Mouse (Mus musculus) kidney, embryonic 14.5 days (tissue): ENCODE measurements at regions not wholly inside any gene's neighbourhood (a gene's known extent, or its start where the extent isn't known, plus 50 kb on each side); places are given as distances from the start of the nearest gene placed in this dataset.

Experiments used
- ATAC-seq: fragments of 200-750 bp; cut with Nextera tagmentation; 2 replicates; pipeline ENCODE4 v1.8.0; 2017; ENCODE audit warnings: moderate number of reproducible peaks, mild to moderate bottlenecking, moderate TSS enrichment, moderate library complexity; ENCODE audit not compliant: low FRiP score, low TSS enrichment
- H3K27ac ChIP-seq: fragments of 300-500 bp; sonication (generic); 2 replicates; pipeline ENCODE4 v1.5.1; 2014; ENCODE audit warnings: low read depth, mild to moderate bottlenecking, low read length, moderate library complexity, mixed read lengths
- H3K27me3 ChIP-seq: fragments of 300-500 bp; sonication (generic); 2 replicates; pipeline ENCODE4 v1.6.1; 2014; ENCODE audit warnings: mild to moderate bottlenecking, low read length; ENCODE audit not compliant: control insufficient read depth, insufficient read depth
- H3K36me3 ChIP-seq: fragments of 300-500 bp; sonication (generic); 2 replicates; pipeline ENCODE4 v1.6.1; 2014; ENCODE audit warnings: low read length, mixed read lengths; ENCODE audit not compliant: control insufficient read depth, insufficient read depth
- H3K4me1 ChIP-seq: fragments of 300-500 bp; sonication (generic); 2 replicates; pipeline ENCODE4 v1.6.1; 2014; ENCODE audit warnings: low read length, mixed read lengths; ENCODE audit not compliant: control insufficient read depth, insufficient read depth
- H3K4me2 ChIP-seq: fragments of 300-500 bp; sonication (generic); replicated peaks from 2 replicates; pipeline ENCODE4 v1.6.1; 2014; ENCODE audit warnings: low read depth, mild to moderate bottlenecking, low read length
- H3K4me3 ChIP-seq: fragments of 300-500 bp; sonication (generic); 2 replicates; pipeline ENCODE4 v1.5.1; 2014; ENCODE audit warnings: mild to moderate bottlenecking, low read length
- H3K9ac ChIP-seq: fragments of 300-500 bp; sonication (generic); 2 replicates; pipeline ENCODE4 v1.6.1; 2014; ENCODE audit warnings: low read depth, mild to moderate bottlenecking, low read length, moderate library complexity
- H3K9me3 ChIP-seq: fragments of 300-500 bp; sonication (generic); 2 replicates; pipeline ENCODE4 v1.6.1; 2016; ENCODE audit warnings: low read length; ENCODE audit not compliant: control insufficient read depth
- WGBS: fragments of 180-500 bp; shearing (Covaris S2); extraction: QIAGEN DNeasy Blood & Tissue Kit; methylation state at CpG from one replicate; pipeline ENCODE4 v1.1.7; 2014; 5-methylcytosine and 5-hydroxymethylcytosine counted together

- WGBS: 23% methylated on average over 8 of the region's 8 CpGs
- no peaks in the 10 kb centered on the region for H3K27me3 ChIP-seq
- H3K4me2 ChIP-seq: 0 out of 2 replicates have a peak overlapping the region, but pooled peaks have one; percentile 2
- ATAC-seq: peak; percentile 91
- peaks cover 4% of the 10 kb centered on the region; the same call in 1 of the 2 replicates for H3K4me1 ChIP-seq
- H3K4me3 ChIP-seq: no peak overlapping the region
- H3K9me3 ChIP-seq: no peaks in the 10 kb centered on the region
- no peaks in the 10 kb centered on the region for H3K36me3 ChIP-seq
- H3K9ac ChIP-seq: no peak overlapping the region
- H3K27ac ChIP-seq: no peak overlapping the region
Measured at GRCm38 (mm10) chr2:115067489-115068163, 412.9 kb upstream of the Dph6 start.

GRCm38 (mm10) chr2:115069704-115070103, 414.9 kb upstream of the Dph6 start:
- Histone ChIP-seq H3K4me3 (no peak overlapping the region), H3K27ac (no peak overlapping the region), H3K36me3 (no peaks in the 10 kb centered on the region), H3K9ac (no peak overlapping the region), H3K4me2 (no peak overlapping the region), H3K9me3 (no peaks in the 10 kb centered on the region), H3K4me1 (peaks cover 4% of the 10 kb centered on the region; the same call in 1 of the 2 replicates), H3K27me3 (no peaks in the 10 kb centered on the region)
- WGBS: 69% methylated on average over 4 of the region's 4 CpGs
- ATAC-seq: no peak

GRCm38 (mm10) chr2:115070123-115070522, 415.4 kb upstream of the Dph6 start:
- Histone ChIP-seq H3K27ac (no peak overlapping the region), H3K4me2 (no peak overlapping the region), H3K36me3 (no peaks in the 10 kb centered on the region), H3K9me3 (no peaks in the 10 kb centered on the region), H3K9ac (no peak overlapping the region), H3K4me1 (peaks cover 4% of the 10 kb centered on the region; the same call in 1 of the 2 replicates), H3K27me3 (no peaks in the 10 kb centered on the region), H3K4me3 (no peak overlapping the region)
- WGBS: 79% methylated on average over 6 of the region's 6 CpGs
- no peak for ATAC-seq

GRCm38 (mm10) chr2:115070666-115071065, 415.9 kb upstream of the Dph6 start:
- ATAC-seq: no peak
- H3K27ac ChIP-seq: no peak overlapping the region
- H3K9ac ChIP-seq: no peak overlapping the region
- no peaks in the 10 kb centered on the region for H3K36me3 ChIP-seq
- 58% methylated on average over 3 of the region's 3 CpGs for WGBS
- H3K27me3 ChIP-seq: no peaks in the 10 kb centered on the region
- H3K4me3 ChIP-seq: no peak overlapping the region
- H3K4me2 ChIP-seq: no peak overlapping the region
- no peaks in the 10 kb centered on the region for H3K9me3 ChIP-seq
- peaks cover 4% of the 10 kb centered on the region; the same call in 1 of the 2 replicates for H3K4me1 ChIP-seq

GRCm38 (mm10) chr2:115081563-115082291, 427.0 kb upstream of the Dph6 start:
- no peaks in the 10 kb centered on the region for H3K36me3 ChIP-seq
- H3K9ac ChIP-seq: no peak overlapping the region
- WGBS: 46% methylated on average over 11 of the region's 11 CpGs
- no peaks in the 10 kb centered on the region for H3K27me3 ChIP-seq
- no peak overlapping the region for H3K4me3 ChIP-seq
- peak; percentile 76 for ATAC-seq
- no peak overlapping the region for H3K4me2 ChIP-seq
- no peaks in the 10 kb centered on the region for H3K9me3 ChIP-seq
- H3K4me1 ChIP-seq: no peaks in the 10 kb centered on the region
- peak overlapping the region; percentile 71; the same call in 1 of the 2 replicates for H3K27ac ChIP-seq

GRCm38 (mm10) chr2:115082292-115082809, 427.6 kb upstream of the Dph6 start:
- no peaks in the 10 kb centered on the region for H3K27me3 ChIP-seq
- no peak overlapping the region for H3K9ac ChIP-seq
- peak; percentile 69 for ATAC-seq
- 48% methylated on average over 6 of the region's 6 CpGs for WGBS
- peak overlapping the region; percentile 53; the same call in 1 of the 2 replicates for H3K27ac ChIP-seq
- no peaks in the 10 kb centered on the region for H3K36me3 ChIP-seq
- H3K9me3 ChIP-seq: no peaks in the 10 kb centered on the region
- H3K4me1 ChIP-seq: no peaks in the 10 kb centered on the region
- H3K4me3 ChIP-seq: no peak overlapping the region
- H3K4me2 ChIP-seq: no peak overlapping the region

- Histone ChIP-seq H3K27me3 (no peaks in the 10 kb centered on the region), H3K4me3 (no peak overlapping the region), H3K4me1 (0 out of 2 replicates have a peak, but pooled peaks cover 7% of the 10 kb centered on the region), H3K9me3 (no peaks in the 10 kb centered on the region), H3K27ac (no peak overlapping the region), H3K9ac (no peak overlapping the region), H3K4me2 (no peak overlapping the region), H3K36me3 (no peaks in the 10 kb centered on the region)
- ATAC-seq: no peak
- WGBS: 65% methylated on average over 4 of the region's 4 CpGs
Measured at GRCm38 (mm10) chr2:115088421-115089120, 433.8 kb upstream of the Dph6 start.

- no peaks in the 10 kb centered on the region for H3K27me3 ChIP-seq
- H3K36me3 ChIP-seq: no peaks in the 10 kb centered on the region
- H3K9me3 ChIP-seq: no peaks in the 10 kb centered on the region
- H3K9ac ChIP-seq: no peak overlapping the region
- WGBS: 27% methylated on average over 12 of the region's 12 CpGs
- peak overlapping the region; percentile 65 for H3K27ac ChIP-seq
- 0 out of 2 replicates have a peak, but pooled peaks cover 7% of the 10 kb centered on the region for H3K4me1 ChIP-seq
- no peak overlapping the region for H3K4me3 ChIP-seq
- no peak overlapping the region; the same call in 1 of the 2 replicates for H3K4me2 ChIP-seq
- ATAC-seq: peak; percentile 62; the same call in 1 of the 2 replicates
Measured at GRCm38 (mm10) chr2:115090430-115091175, 435.8 kb upstream of the Dph6 start.
